In the genomic region with DNA sequence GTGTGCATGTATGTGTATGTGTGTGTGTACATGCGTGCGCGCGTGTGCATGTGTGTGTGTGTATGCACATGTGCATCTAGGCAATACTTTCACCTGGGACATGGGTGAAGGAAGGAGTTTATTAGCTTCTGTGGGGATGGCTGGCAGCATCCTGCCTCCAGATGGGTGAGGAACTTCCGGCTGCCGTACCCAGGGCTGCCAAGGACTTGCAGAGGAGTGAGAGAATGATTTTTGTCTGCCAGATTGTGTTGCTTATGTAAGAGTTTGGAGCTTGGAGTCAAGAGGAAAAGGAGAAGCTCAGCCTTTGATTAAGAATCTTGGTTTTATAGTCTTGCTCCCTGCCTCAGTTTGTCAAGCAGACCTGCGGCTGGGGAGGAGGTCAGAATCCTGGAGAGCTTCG, we compare ENCODE assay signal across 14 mouse cellular contexts. TPM values are rescaled to one million over a fixed set of nuclear protein-coding genes. Genes with fewer than 3 reads are reported as not detected.
DNase-seq lines count a peak whose midpoint lies in the region; ATAC-seq lines count a peak whose summit lies in the region.
"Had no signal": no experiment of that assay in that cellular context is flagged by ENCODE, and none has a peak within 500 bp of the region (broad histone marks: within the 10 kb centered on the region; RNA-seq: fewer than 3 reads in every experiment).

No protein-coding gene starts in this region.

- DNase-seq in frontal cortex, postnatal 25 days (ENCODE audit: low spot score in 2 of 2), result no peak
- peak; percentile 70 to 80 for DNase-seq in frontal cortex, postnatal 36 days (ENCODE audit: low spot score in 2 of 2)
- peak; percentile 40 to 80 for DNase-seq in left cerebral cortex, adult 8-10 months (ENCODE audit: low spot score in 2 of 2)
- peak; percentile 89 for DNase-seq in telencephalon, adult 2 months (ENCODE audit: low read depth, low spot score)
- DNase-seq in ovary, postnatal 36 days (ENCODE audit: low spot score), result no peak
- DNase-seq in thymus, postnatal 36 days, result no peak
- DNase-seq in adipocyte (ENCODE audit: low spot score), result no peak
- DNase-seq: adrenal gland, adult 2 months; heart, adult 18-20 months; kidney, postnatal 36 days had no signal

- peak; percentile 69 for ATAC-seq in frontal cortex, adult (ENCODE audit: low TSS enrichment)
- ATAC-seq: intestine, embryonic 15.5 days had no signal

RNA-seq across cellular contexts. Expression of gene Cck, which starts 9.9 kb away (rescaled TPM):
- 100 to 1,000 TPM; 514 to 621 (median 567) TPM for total RNA-seq in left cerebral cortex, adult 8-10 months (2022)
- total RNA-seq: common myeloid progenitor, adult 5-6 weeks; heart, adult 18-20 months; heart, postnatal 25 days had no signal

Comparison
In these comparisons a context has a peak if more than half of its experiments do, and no peak if none do; other contexts are left out.
1. DNase-seq: peak in frontal cortex, postnatal 36 days (2 of 2), left cerebral cortex, adult 8-10 months (2 of 2) and telencephalon, adult 2 months (single experiment); none in frontal cortex, postnatal 25 days (0 of 2), ovary, postnatal 36 days (single experiment), thymus, postnatal 36 days (0 of 2) and adipocyte (single experiment).